Mouse (Mus musculus) frontal cortex, postnatal 36 days (tissue): Measurements from ENCODE around the gene Hhip.
"Not testable (repeated sequence)": the region's sequence is repeated elsewhere in the genome, so short reads cannot be mapped to it uniquely, and the experiment has no call there.

Experiments
- DNase-seq, 2 experiments: peaks; one replicate each; pipeline ENCODE4 v3.0.0; 2022; ENCODE audit warnings: low spot score in 2 of 2

The Hhip gene

DNA sequence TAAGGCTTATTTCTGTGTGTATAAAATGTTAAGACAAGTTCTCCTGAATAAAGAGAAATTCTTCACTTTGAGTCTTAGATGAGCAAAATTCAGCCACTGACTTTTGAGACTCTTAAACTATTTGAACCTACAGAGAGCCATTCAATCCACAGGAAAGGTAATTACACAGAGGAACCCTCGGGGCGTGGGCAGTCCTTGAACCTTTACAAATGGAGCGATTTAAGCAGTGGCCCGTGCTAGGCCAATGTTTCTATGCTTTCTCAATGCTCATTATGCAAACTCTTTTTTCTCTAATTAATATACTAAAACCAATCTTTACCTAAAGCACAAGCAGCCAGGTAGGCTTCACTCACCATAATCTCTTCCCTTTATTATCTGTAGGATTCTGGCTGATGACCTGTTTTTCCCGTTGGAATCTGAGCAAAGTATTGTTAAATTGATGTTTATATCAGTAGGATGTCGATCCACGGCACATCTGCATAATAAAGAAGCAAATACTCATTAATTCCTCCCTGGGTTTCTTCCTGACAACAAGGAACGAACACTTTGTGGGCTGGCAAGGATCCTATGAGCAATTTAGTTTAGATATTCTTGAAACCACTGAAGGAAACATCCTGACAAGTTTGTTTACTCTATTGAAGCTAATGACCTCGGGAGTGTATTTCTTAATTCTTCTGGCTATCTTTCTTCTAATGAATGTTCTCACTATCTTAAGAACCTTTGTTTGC is 65.5 kb downstream of the Hhip start:
- no peak for DNase-seq

DNA sequence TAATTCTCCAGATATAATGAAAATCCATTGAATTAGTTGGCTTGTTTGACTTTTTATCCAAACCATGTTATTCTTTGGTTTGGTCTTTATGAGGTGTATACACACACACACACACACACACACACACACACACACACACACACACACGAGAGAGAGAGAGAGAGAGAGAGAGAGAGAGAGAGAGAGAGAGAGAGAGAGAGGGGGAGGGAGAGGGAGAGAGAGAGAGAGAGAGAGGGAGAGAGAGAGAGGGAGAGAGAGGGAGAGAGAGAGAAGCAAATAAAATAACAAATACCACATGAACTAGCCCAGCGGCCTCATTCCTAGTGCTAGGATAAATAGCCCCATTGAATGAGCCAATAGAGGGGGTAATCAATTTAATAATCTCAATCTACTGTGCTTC is 66.4 kb downstream of the Hhip start:
- DNase-seq = not testable (repeated sequence)

DNA sequence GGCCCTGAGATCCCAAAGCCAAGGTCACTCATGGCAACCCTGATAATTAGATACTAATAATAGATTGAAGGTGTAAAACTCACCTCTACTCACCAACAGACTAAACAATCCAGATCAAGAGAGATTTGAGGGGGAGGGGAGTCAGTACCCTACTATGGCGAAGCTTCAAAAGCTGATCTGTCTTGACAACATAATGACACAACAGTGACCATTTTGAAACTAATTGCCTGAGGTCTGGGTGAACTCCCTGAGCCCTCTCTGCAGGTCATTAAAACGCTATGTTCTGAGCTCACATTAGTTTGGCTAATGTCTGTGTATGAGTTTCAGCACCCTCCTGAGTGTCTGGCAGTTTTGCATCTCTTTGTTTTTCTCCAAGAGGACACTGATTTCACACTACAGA is 72.9 kb downstream of the Hhip start:
- no peak for DNase-seq

DNA sequence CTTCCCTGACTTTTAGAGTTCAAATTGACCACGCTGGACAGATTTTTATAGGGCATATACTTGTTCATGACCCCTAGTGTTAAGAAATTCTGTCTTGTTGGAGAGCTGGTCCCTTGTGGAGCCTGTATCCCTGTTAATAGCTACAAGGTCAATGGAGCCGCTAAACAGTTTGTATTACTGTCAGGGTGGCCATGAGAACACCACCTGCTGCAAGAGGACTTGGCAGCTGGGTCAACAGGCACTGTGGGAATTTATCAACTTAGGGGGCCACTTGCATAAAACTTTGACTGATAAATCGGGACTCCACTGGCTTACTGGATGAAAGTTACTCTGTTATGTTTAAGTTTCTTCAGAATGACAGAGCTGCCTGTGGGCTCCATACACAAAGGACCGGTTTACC is 75.7 kb downstream of the Hhip start:
- no peak for DNase-seq

DNA sequence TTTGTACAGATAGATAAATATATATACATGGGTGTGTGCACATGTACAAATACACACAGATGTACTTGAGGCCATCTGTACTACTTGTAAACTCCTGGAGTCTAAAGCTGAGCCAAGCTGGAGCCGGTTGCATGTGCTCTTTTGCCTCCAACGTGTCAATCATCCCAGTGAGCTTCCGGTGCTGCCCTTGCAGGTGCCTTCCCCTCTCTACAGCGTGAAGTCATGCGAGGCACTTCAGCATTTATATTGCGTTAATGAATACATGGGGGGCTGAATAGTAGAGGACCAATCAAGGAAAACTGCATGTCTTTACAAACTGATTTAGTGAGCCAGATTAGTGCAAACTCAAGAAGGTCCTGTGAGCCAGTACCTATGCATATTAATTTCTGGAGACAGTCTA is 91.6 kb downstream of the Hhip start:
- no peak for DNase-seq

DNA sequence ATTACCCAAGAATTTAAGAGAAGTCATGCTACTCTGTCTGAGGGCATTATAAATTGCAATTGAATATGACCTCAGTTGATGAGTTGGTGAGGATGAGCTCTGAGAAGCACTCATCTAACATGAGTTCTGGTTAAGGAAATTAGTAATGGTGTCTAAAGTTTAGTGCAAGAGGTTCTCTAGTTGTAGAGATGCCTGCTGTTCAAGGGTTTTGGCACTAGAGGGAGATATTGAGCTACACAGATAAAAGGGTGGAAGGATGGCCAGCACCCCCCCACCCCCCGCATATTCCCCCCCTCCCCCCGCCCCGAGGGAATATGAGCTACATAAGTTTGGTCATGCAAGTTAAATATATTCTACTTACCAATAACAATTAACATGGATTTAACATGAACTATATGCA is 104.9 kb downstream of the Hhip start:
- peak in 1 of 2 experiments; percentile 19 for DNase-seq

DNA sequence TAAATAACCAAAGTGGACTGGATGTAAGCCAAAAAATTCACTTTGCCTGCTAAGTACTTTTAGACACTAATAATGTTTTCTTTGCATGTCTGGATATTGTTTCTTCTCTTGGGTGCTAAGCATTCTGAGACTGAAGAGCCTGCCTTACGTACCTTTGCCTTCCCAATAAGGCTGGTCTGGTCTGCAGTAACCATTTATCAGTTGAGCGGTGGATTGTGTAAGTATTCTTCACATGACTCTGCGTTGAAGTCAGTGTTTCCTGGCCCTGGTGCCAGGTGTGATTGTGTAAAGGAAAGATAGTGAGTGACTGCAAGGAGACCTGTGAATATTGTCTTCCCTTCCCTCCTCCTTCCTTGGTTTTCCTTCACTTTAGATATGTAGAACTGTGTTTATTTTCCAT is 107.4 kb downstream of the Hhip start:
- no peak for DNase-seq

DNA sequence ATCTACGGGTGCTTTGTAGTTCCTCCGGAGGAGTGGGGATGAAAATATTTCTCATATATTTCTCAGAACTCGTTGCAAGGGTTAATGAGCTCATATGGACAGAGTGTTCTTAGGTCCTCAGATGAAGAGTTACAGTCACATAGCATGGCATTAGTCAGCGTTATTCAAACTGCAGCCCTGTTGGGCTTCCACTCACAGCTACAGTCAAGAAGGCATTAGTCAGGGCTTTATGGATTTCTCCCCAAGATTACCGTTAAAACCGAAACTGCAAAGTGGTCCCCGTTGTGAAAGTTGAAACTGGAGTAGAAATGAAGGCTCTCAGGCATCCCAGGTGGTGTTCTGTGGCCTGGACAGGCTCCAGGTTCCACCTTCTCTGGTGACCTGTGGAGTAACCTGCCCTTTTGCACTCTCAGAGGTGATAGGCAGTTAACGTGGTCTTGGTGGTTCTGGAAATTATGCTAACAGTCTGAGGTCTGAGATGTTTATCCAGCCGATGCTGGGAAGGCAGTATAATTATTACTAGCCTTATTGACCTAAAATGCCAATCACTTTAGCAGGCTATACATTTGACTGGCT is 112.2 kb downstream of the Hhip start:
- no peak for DNase-seq

DNA sequence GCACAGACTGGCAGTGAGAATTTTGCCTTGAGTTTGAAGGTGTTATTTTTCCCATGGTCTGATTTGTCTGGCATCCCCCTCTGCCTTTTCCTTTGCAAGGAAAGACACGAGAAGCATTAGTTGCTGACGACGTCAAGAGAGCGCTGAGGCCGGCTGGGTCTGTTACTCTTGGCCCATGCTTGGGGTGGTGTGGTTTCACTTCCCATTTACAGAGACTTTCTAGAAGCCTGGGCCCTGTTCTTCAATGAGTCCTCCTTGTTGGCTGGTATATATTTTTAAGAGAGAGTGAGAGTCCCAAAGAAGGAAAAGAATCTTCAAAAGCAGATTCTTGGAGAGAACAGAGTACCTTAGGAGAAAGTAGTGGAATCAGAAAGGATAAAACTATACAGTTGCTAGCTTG is 116.7 kb downstream of the Hhip start:
- no peak for DNase-seq

DNA sequence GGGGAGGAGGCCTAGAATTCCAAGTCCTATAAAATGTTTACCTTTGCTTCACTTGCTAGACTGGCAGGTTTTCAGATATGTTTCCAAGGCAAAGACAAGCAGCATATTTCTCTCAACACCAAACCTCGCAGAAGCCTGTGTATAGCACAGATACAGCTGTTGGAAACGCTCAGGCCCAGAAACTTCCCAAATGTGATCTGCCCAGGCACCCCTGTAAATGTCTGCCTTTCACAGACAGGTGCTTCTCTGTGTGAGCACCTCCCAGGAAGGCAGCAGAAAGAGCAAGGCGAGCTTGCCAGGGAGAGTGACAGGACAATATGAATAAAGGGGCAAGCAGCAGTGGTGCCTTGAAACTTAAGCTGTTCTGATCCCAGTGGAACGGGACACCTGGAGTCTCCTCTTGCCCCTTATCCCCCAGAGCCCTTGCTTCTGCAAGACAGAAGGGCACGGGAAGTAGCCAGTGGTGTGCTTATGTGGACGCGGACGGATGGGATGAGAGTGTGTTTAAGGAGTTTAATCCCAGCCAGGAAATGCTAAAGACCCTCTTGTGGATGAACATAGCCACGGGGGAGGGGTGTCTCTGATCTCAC is 120.9 kb downstream of the Hhip start:
- DNase-seq = no peak

DNA sequence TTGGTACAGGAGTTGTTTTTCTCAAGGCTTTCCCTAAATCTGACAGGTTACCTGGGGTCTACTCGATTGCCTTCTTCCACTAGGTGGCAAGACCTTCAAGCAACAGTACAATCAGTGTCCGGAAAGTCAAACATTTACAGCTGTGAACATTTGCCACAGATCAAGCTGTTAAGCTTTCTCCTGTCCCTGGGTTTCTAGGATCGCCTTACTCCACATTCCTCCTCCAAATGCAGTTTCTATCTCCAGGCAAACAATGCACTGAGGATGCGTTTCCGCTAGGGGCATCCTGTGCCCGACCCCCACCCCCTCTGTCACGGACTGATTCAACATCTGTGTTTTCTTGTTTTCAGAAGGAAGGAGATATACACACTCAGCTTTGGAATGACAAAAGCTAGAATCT is 122.0 kb downstream of the Hhip start:
- DNase-seq = no peak

DNA sequence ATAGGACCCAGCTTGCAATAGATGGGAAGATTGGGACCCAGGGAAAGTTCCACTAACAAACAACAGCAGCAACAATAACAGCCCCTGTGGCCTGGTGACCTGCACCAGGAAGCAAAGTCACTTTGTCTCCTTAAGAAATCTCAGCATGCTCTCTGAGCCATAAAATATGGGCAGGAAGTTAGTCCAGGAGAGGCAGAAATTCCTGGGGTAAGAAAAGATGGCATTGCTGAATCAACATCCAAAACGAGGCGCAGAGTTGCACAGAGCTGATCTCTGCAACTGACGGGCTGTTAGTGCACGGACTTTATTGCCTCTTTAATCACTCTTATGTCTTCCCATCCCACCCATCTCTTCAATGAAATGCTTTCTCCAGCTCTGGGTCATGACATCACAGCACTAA is 128.6 kb downstream of the Hhip start:
- no peak for DNase-seq

DNA sequence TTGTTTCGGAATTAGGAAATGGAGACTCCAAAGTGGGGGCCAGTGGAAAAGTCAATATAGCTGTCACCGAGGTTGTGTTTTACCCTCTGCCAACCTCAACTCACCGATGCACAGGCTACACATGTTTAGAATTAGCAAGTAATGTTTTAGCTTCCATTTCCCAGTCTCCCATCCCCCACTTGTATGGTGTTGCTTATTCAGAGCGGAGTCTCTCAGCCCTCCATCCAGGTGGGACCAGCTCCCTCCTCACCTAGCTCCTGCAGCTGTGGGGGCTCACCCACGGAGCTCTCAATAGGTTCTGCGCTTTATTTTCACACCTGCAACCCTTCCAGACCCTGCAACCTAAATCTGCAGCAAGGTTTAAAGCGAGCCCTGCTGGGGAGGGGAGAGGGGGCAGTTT is 140.6 kb downstream of the Hhip start:
- DNase-seq = no peak
